Mouse (Mus musculus): ENCODE measurements around the gene 4933434E20Rik. TPM values are rescaled to one million over a fixed set of nuclear protein-coding genes. Genes with fewer than 3 reads are reported as not detected.

The 4933434E20Rik gene
- total RNA-seq, 2 experiments from 2014 or later = 101 to 108 TPM

- DNase-seq (ENCODE audit: low spot score in 2 of 2) = peak; percentile 56 to 59
Measured at GRCm38 (mm10) chr3:90079763-90080497, 28.5 kb downstream of the 4933434E20Rik start.

- DNase-seq (ENCODE audit: low spot score in 2 of 2) = no peak
Measured at GRCm38 (mm10) chr3:90080498-90080863, 29.0 kb downstream of the 4933434E20Rik start.

GRCm38 (mm10) chr3:90081365-90082240, 30.2 kb downstream of the 4933434E20Rik start:
- DNase-seq (ENCODE audit: low spot score in 2 of 2) = no peak

- peak; percentile 19 to 24 for DNase-seq (ENCODE audit: low spot score in 2 of 2)
Measured at GRCm38 (mm10) chr3:90083034-90083433, 31.6 kb downstream of the 4933434E20Rik start.

- DNase-seq (ENCODE audit: low spot score in 2 of 2) = peak; percentile 44 to 70
Measured at GRCm38 (mm10) chr3:90083698-90084324, 32.4 kb downstream of the 4933434E20Rik start.

- DNase-seq (ENCODE audit: low spot score in 2 of 2) = no peak
Measured at GRCm38 (mm10) chr3:90084790-90085189, 33.4 kb downstream of the 4933434E20Rik start.

GRCm38 (mm10) chr3:90085281-90085680, 33.8 kb downstream of the 4933434E20Rik start:
- peak in 1 of 2 experiments; percentile 23 for DNase-seq (ENCODE audit: low spot score in 2 of 2)

GRCm38 (mm10) chr3:90086068-90086467, 34.6 kb downstream of the 4933434E20Rik start:
- no peak for DNase-seq (ENCODE audit: low spot score in 2 of 2)

- no peak for DNase-seq (ENCODE audit: low spot score in 2 of 2)
Measured at GRCm38 (mm10) chr3:90088617-90089016, 37.2 kb downstream of the 4933434E20Rik start.

GRCm38 (mm10) chr3:90090892-90091291, 39.5 kb downstream of the 4933434E20Rik start:
- DNase-seq (ENCODE audit: low spot score in 2 of 2) = no peak

GRCm38 (mm10) chr3:90094453-90094852, 43.0 kb downstream of the 4933434E20Rik start:
- no peak for DNase-seq (ENCODE audit: low spot score in 2 of 2)

- peak; percentile 24 to 41 for DNase-seq (ENCODE audit: low spot score in 2 of 2)
Measured at GRCm38 (mm10) chr3:90097928-90098327, 46.5 kb downstream of the 4933434E20Rik start.

- no peak for DNase-seq (ENCODE audit: low spot score in 2 of 2)
Measured at GRCm38 (mm10) chr3:90101010-90101409, 49.6 kb downstream of the 4933434E20Rik start.

GRCm38 (mm10) chr3:90101673-90102072, 50.2 kb downstream of the 4933434E20Rik start:
- no peak for DNase-seq (ENCODE audit: low spot score in 2 of 2)

GRCm38 (mm10) chr3:90102239-90102638, 50.8 kb downstream of the 4933434E20Rik start:
- DNase-seq (ENCODE audit: low spot score in 2 of 2) = no peak

GRCm38 (mm10) chr3:90103176-90103575, 51.7 kb downstream of the 4933434E20Rik start:
- no peak for DNase-seq (ENCODE audit: low spot score in 2 of 2)

GRCm38 (mm10) chr3:90103938-90104337, 52.5 kb downstream of the 4933434E20Rik start, which contains the start of gene Nup210l:
Nup210l (plus strand) TSS chr3:90104132.
- DNase-seq (ENCODE audit: low spot score in 2 of 2) = no peak

- DNase-seq (ENCODE audit: low spot score in 2 of 2) = no peak
Measured at GRCm38 (mm10) chr3:90111706-90112105, 60.3 kb downstream of the 4933434E20Rik start.

GRCm38 (mm10) chr3:90114342-90114741, 62.9 kb downstream of the 4933434E20Rik start:
- no peak for DNase-seq (ENCODE audit: low spot score in 2 of 2)

- no peak for DNase-seq (ENCODE audit: low spot score in 2 of 2)
Measured at GRCm38 (mm10) chr3:90115526-90115925, 64.1 kb downstream of the 4933434E20Rik start.

All from left cerebral cortex, adult 18-20 months (tissue).